Mouse (Mus musculus) neural tube, embryonic 11.5 days (tissue): ENCODE measurements around the gene Glipr2. TPM values are rescaled to one million over a fixed set of nuclear protein-coding genes. Genes with fewer than 3 reads are reported as not detected.

ENCODE experiments used
- ATAC-seq: fragments of 200-750 bp; cut with Nextera tagmentation; 2 replicates; pipeline ENCODE4 v1.8.0; 2017; ENCODE audit warnings: moderate number of reproducible peaks, mild to moderate bottlenecking, moderate TSS enrichment, moderate library complexity; ENCODE audit not compliant: insufficient read depth, low FRiP score, low TSS enrichment
- DNase-seq: peaks from one replicate; pipeline ENCODE4 v3.0.0-alpha.2; 2015; ENCODE audit warnings: low spot score
- H3K27ac ChIP-seq: fragments of 300-500 bp; sonication (generic); 2 replicates; pipeline ENCODE4 v1.5.1; 2014; ENCODE audit warnings: low read depth, mild to moderate bottlenecking, low read length
- H3K27me3 ChIP-seq: fragments of 300-500 bp; sonication (generic); 2 replicates; pipeline ENCODE4 v1.6.1; 2014; ENCODE audit warnings: mild to moderate bottlenecking, low read length, mixed read lengths; ENCODE audit not compliant: control insufficient read depth, insufficient read depth
- H3K36me3 ChIP-seq: fragments of 300-500 bp; sonication (generic); 2 replicates; pipeline ENCODE4 v1.6.1; 2014; ENCODE audit warnings: mild to moderate bottlenecking, low read length, moderate library complexity, mixed read lengths; ENCODE audit not compliant: control insufficient read depth, insufficient read depth
- H3K4me1 ChIP-seq: fragments of 300-500 bp; sonication (generic); 2 replicates; pipeline ENCODE4 v1.6.1; 2014; ENCODE audit warnings: low read length, mixed read lengths; ENCODE audit not compliant: control insufficient read depth, insufficient read depth
- H3K4me2 ChIP-seq: fragments of 300-500 bp; sonication (generic); 2 replicates; pipeline ENCODE4 v1.6.1; 2014; ENCODE audit warnings: low read depth, mild to moderate bottlenecking, moderate library complexity
- H3K4me3 ChIP-seq: fragments of 300-500 bp; sonication (generic); 2 replicates; pipeline ENCODE4 v1.5.1; 2014; ENCODE audit warnings: low read depth, low read length
- H3K9ac ChIP-seq: fragments of 300-500 bp; sonication (generic); 2 replicates; pipeline ENCODE4 v1.6.1; 2014; ENCODE audit warnings: mild to moderate bottlenecking, low read length
- H3K9me3 ChIP-seq: fragments of 300-500 bp; sonication (generic); 2 replicates; pipeline ENCODE4 v1.6.1; 2016; ENCODE audit warnings: low read length; ENCODE audit not compliant: control insufficient read depth
- WGBS: fragments of 180-500 bp; shearing (Covaris S2); extraction: QIAGEN DNeasy Blood & Tissue Kit; methylation state at CpG from one replicate; pipeline ENCODE4 v1.1.7; 2014; 5-methylcytosine and 5-hydroxymethylcytosine counted together
- polyA plus RNA-seq: library from polyadenylated mRNA; unstranded; fragments of >200 nt; fragmentation: Nextera tagmentation; extraction: Ambion mirVana; gene quantifications from 2 replicates; pipeline ENCODE4 v1.2.1, GENCODE M21; 2014

Gene Glipr2
- polyA plus RNA-seq, 1 experiment from 2014 or later, result 109 TPM

GRCm38 (mm10) chr4:43974914-43975616 lies 17.9 kb downstream of the Glipr2 start:
- no peak for DNase-seq
- no peak overlapping the region for H3K27ac ChIP-seq
- 82% methylated on average over 10 of the region's 10 CpGs for WGBS
- no peak overlapping the region for H3K4me3 ChIP-seq
- H3K9ac ChIP-seq, result no peak overlapping the region
- no peaks in the 10 kb centered on the region for H3K27me3 ChIP-seq
- no peaks in the 10 kb centered on the region for H3K36me3 ChIP-seq
- H3K4me2 ChIP-seq, result no peak overlapping the region
- no peak for ATAC-seq
- H3K9me3 ChIP-seq, result no peaks in the 10 kb centered on the region
- H3K4me1 ChIP-seq, result peaks cover 16% of the 10 kb centered on the region

- H3K4me2 ChIP-seq, result no peak overlapping the region
- DNase-seq (no peak), ATAC-seq (no peak)
- H3K4me1 ChIP-seq, result peaks cover 16% of the 10 kb centered on the region
- H3K9me3 ChIP-seq, result no peaks in the 10 kb centered on the region
- H3K27ac ChIP-seq, result no peak overlapping the region
- H3K9ac ChIP-seq, result no peak overlapping the region
- no peak overlapping the region for H3K4me3 ChIP-seq
- no peaks in the 10 kb centered on the region for H3K27me3 ChIP-seq
- no peaks in the 10 kb centered on the region for H3K36me3 ChIP-seq
- whole genome bisulfite sequencing, result 89% methylated on average over 6 of the region's 6 CpGs
These were observed 19.1 kb downstream of the Glipr2 start for GRCm38 (mm10) chr4:43976223-43976740.

GRCm38 (mm10) chr4:43978521-43979443 lies 21.6 kb downstream of the Glipr2 start:
- peak; percentile 46 for DNase-seq
- Histone ChIP-seq H3K9me3 (no peaks in the 10 kb centered on the region), H3K4me1 (peaks cover 3% of the 10 kb centered on the region; the same call in 1 of the 2 replicates), H3K9ac (no peak overlapping the region; the same call in 1 of the 2 replicates), H3K27ac (peak overlapping the region; percentile 53), H3K4me2 (no peak overlapping the region), H3K4me3 (no peak overlapping the region), H3K36me3 (no peaks in the 10 kb centered on the region), H3K27me3 (no peaks in the 10 kb centered on the region)
- no peak for ATAC-seq
- WGBS, result 18% methylated on average over 17 of the region's 17 CpGs

- DNase-seq, result no peak
- Histone ChIP-seq H3K4me1 (peaks cover 3% of the 10 kb centered on the region; the same call in 1 of the 2 replicates), H3K9me3 (no peaks in the 10 kb centered on the region), H3K27me3 (no peaks in the 10 kb centered on the region), H3K27ac (no peak overlapping the region), H3K9ac (no peak overlapping the region), H3K36me3 (no peaks in the 10 kb centered on the region), H3K4me2 (no peak overlapping the region), H3K4me3 (no peak overlapping the region)
- WGBS, result 89% methylated on average over 3 of the region's 3 CpGs
- no peak for ATAC-seq
These were observed 22.5 kb downstream of the Glipr2 start for GRCm38 (mm10) chr4:43979746-43980145.

GRCm38 (mm10) chr4:43980236-43980635 lies 23.0 kb downstream of the Glipr2 start:
- Histone ChIP-seq H3K27me3 (no peaks in the 10 kb centered on the region), H3K4me3 (no peak overlapping the region), H3K4me2 (no peak overlapping the region), H3K9me3 (no peaks in the 10 kb centered on the region), H3K4me1 (peaks cover 3% of the 10 kb centered on the region; the same call in 1 of the 2 replicates), H3K9ac (no peak overlapping the region), H3K36me3 (no peaks in the 10 kb centered on the region), H3K27ac (no peak overlapping the region)
- WGBS, result 86% methylated on average over 4 of the region's 4 CpGs
- ATAC-seq (no peak), DNase-seq (no peak)

GRCm38 (mm10) chr4:43980846-43981245 lies 23.6 kb downstream of the Glipr2 start:
- DNase-seq, result no peak
- Histone ChIP-seq H3K4me3 (no peak overlapping the region), H3K9ac (no peak overlapping the region), H3K9me3 (no peaks in the 10 kb centered on the region), H3K36me3 (no peaks in the 10 kb centered on the region), H3K27me3 (no peaks in the 10 kb centered on the region), H3K4me2 (no peak overlapping the region), H3K4me1 (peaks cover 3% of the 10 kb centered on the region; the same call in 1 of the 2 replicates), H3K27ac (no peak overlapping the region)
- whole genome bisulfite sequencing, result 96% methylated on average over 6 of the region's 6 CpGs
- ATAC-seq, result no peak

- Histone ChIP-seq H3K4me3 (no peak overlapping the region), H3K9me3 (no peaks in the 10 kb centered on the region), H3K27me3 (no peaks in the 10 kb centered on the region), H3K9ac (no peak overlapping the region), H3K4me2 (no peak overlapping the region), H3K27ac (no peak overlapping the region), H3K36me3 (no peaks in the 10 kb centered on the region), H3K4me1 (peaks cover 3% of the 10 kb centered on the region; the same call in 1 of the 2 replicates)
- DNase-seq (no peak), ATAC-seq (no peak)
- 92% methylated on average over 7 of the region's 7 CpGs for WGBS
These were observed 24.1 kb downstream of the Glipr2 start for GRCm38 (mm10) chr4:43981251-43981650.

- Histone ChIP-seq H3K4me3 (0 out of 2 replicates have a peak overlapping the region, but pooled peaks have one; percentile 17), H3K4me2 (peak overlapping the region; percentile 52), H3K27ac (peak overlapping the region; percentile 21; the same call in 1 of the 2 replicates), H3K36me3 (no peaks in the 10 kb centered on the region), H3K9ac (peak overlapping the region; percentile 58), H3K9me3 (no peaks in the 10 kb centered on the region), H3K27me3 (no peaks in the 10 kb centered on the region), H3K4me1 (peaks cover 3% of the 10 kb centered on the region; the same call in 1 of the 2 replicates)
- ATAC-seq (peak; percentile 93), DNase-seq (peak; percentile 95)
- 4% methylated on average over 24 of the region's 24 CpGs for WGBS
These were observed 25.0 kb downstream of the Glipr2 start for GRCm38 (mm10) chr4:43982053-43982732.
